Mouse (Mus musculus): ENCODE data around the gene Gba. TPM values are rescaled to one million over a fixed set of nuclear protein-coding genes. Genes with fewer than 3 reads are reported as not detected.

Gene Gba
- polyA plus RNA-seq, 1 experiment from 2014 or later = 34.9 TPM

DNA sequence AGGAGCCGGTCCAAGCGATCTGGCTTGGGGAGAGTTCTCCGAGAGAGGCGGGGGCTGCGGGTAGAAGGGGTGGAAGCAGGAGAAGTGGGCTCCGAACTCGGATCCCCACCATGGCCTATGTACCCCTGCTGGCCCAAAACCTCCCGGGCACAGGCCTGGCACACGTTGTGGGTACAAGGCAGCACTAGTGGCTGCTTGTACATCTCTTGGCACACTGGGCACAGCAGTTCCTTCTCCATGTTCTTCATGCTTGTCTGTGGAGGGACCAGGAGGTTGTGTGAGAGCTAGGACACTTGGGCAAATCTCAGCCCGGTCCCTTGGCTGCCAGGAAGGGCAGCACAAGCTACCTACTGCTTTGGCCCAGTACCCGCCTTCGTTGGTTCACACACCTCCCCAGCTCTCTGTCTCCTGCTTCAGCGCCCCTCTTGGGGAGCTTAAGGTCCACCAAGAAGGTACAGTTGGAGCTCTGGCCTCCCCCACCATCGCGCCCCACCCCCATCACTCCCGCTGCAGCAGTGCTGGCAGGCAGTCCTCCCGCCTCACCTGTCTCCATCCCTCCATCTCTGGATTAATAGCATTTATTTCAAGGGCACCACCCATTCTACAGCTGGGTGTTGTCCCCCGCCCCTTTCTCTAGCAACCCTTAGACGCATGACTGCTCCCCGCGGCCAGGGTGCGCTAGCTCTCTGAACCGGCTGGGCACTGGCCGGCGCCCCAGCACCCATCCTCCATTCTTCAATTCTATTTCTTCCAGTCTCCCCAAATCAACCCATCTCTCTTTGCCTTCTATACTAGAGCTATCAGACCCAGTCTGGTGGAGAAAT is 41.6 kb downstream of the Gba start:
- Histone ChIP-seq H3K4me2 (replicated peaks) (peak overlapping the region; percentile 76), H3K27me3 (no peaks in the 10 kb centered on the region; the same call in 1 of the 2 replicates), H3K4me3 (peak overlapping the region; percentile 73), H3K27ac (peak overlapping the region; percentile 72; the same call in 1 of the 2 replicates), H3K9ac (peak overlapping the region; percentile 48), H3K9me3 (no peaks in the 10 kb centered on the region), H3K4me1 (peaks cover 35% of the 10 kb centered on the region), H3K36me3 (peaks cover 13% of the 10 kb centered on the region; the same call in 1 of the 2 replicates)
- no peak for ATAC-seq (ENCODE audit: insufficient number of reproducible peaks, insufficient read depth, low FRiP score, low TSS enrichment)
- WGBS = 11% methylated on average over 25 of the region's 25 CpGs

DNA sequence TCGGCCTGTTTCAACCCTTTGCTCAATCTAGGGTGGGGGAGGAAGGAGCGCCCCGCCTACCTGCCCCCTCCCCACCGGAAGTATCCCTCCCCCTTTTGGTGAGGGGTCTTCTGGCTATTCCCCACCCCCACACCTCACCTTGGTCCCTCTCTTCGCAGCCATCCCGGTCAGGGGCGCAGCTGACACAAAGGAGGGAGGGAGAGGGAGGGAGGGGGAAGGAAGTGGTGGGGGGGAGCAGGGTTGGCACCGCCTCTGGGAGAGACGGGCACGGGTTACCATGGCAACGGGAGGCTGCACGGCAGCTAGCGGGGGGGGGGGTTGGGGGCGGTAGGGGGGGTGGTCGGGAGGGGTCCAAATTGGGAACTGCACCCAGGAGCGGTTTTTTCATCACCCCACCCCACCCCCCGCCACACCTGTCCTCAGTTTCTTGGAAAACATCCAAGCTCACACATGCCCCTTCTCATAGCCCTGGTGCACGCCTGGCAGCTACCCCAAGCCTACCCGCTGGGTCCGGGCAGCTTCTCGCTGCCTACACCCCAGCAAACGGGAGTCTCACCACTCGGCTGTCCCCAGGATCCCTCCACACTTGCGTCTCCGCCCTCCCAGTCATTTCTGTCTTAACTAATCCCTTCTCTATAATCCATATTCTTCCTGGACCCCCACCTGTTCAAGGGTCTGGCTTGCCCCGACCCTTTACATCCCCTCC is 42.4 kb downstream of the Gba start:
- Histone ChIP-seq H3K4me3 (peak overlapping the region; percentile 73), H3K27me3 (no peaks in the 10 kb centered on the region; the same call in 1 of the 2 replicates), H3K4me2 (replicated peaks) (peak overlapping the region; percentile 76), H3K4me1 (peaks cover 35% of the 10 kb centered on the region), H3K9ac (peak overlapping the region; percentile 48), H3K9me3 (no peaks in the 10 kb centered on the region), H3K36me3 (peaks cover 20% of the 10 kb centered on the region; the same call in 1 of the 2 replicates), H3K27ac (peak overlapping the region; percentile 72)
- peak; percentile 16 for ATAC-seq (ENCODE audit: insufficient number of reproducible peaks, insufficient read depth, low FRiP score, low TSS enrichment)
- WGBS = 1% methylated on average over 16 of the region's 26 CpGs

DNA sequence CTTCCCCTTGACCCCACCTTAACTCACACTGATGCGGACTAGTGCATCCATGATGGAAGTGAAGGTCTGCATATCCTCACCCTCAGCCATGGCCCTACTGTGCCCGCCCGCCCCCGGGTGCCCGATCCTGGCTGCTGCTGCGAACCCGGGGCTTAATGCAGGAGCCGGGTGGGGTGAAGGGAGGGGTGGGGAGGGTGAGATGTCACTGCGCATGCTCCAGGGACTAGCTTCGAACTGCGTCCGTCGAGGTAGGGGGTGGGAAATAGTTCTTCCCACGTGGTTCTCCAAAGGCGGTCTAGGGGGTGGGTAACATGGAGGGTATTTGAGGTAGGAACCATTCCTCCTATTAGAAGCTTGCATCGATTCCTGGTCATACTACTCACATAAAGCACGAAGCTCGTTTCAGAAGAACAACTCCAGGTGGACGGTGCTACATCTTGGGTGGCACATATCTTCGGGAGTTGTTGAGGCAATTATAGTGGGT is 43.0 kb downstream of the Gba start, which contains the start of gene Krtcap2:
Gene Krtcap2 (plus strand): TSS at position 279 of the 484 bp plus-strand sequence.
- peak within 1 kb of the TSS; percentile 64 for H3K9ac ChIP-seq
- peaks cover 20% of the 10 kb centered on the region; the same call in 1 of the 2 replicates for H3K36me3 ChIP-seq
- H3K4me2 ChIP-seq (replicated peaks) = peak within 1 kb of the TSS; percentile 76
- no peaks in the 10 kb centered on the region for H3K9me3 ChIP-seq
- H3K4me1 ChIP-seq = peaks cover 38% of the 10 kb centered on the region
- H3K4me3 ChIP-seq = peak within 1 kb of the TSS; percentile 73
- H3K27me3 ChIP-seq = no peaks in the 10 kb centered on the region; the same call in 1 of the 2 replicates
- WGBS = 4% methylated on average over 18 of the region's 20 CpGs
- ATAC-seq (ENCODE audit: insufficient number of reproducible peaks, insufficient read depth, low FRiP score, low TSS enrichment) = peak; percentile 8; the same call in 1 of the 2 replicates
- H3K27ac ChIP-seq = peak within 1 kb of the TSS; percentile 72

DNA sequence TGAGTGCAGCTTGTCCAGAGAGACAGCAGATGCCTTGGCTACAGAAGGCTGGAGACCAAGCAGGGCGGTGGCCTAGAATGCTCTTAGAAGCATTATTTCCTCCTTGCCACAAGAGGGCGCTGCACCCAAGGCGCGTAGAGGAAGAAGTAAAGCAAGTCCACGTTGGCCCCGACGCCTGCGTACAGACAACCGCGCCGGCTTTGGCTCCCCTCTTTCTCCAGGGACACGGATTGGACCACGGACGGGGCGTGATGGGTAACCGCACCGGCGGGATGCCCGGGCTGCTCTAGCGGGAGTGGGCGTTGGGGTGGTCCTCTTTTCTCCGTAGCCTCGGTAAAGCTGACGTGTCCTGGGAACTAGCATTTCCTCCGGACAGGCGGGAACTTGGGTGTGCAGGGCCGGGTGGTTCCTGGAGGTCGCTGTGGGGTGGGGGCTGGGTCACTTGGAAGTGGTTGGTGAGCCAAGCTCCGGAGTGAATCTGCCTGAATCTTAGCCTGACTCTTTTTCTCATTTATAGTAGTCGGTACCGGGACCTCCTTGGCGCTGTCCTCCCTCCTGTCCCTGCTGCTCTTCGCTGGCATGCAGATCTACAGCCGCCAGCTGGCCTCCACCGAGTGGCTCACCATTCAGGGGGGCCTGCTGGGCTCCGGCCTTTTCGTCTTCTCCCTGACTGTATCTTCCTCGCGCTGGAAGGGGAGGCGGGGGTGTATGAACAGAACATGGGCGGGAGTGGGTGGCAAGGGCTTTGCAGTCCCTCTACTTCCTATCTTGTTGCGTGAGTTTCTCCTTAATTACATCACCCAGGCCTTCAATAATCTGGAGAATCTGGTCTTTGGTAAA is 43.8 kb downstream of the Gba start, which contains the start of gene Trim46:
Gene Trim46 (minus strand): TSS at position 49 of the 840 bp plus-strand sequence.
- H3K4me3 ChIP-seq = peak within 1 kb of the TSS; percentile 73
- peak within 1 kb of the TSS; percentile 66 for H3K27ac ChIP-seq
- peak within 1 kb of the TSS; percentile 64 for H3K9ac ChIP-seq
- H3K9me3 ChIP-seq = no peaks in the 10 kb centered on the region
- peak within 1 kb of the TSS; percentile 76 for H3K4me2 ChIP-seq (replicated peaks)
- under 1% methylated on average over 42 of the region's 42 CpGs for WGBS
- H3K27me3 ChIP-seq = peaks cover 4% of the 10 kb centered on the region; the same call in 1 of the 2 replicates
- H3K36me3 ChIP-seq = peaks cover 16% of the 10 kb centered on the region; the same call in 1 of the 2 replicates
- peak; percentile 62 for ATAC-seq (ENCODE audit: insufficient number of reproducible peaks, insufficient read depth, low FRiP score, low TSS enrichment)
- H3K4me1 ChIP-seq = peaks cover 45% of the 10 kb centered on the region

DNA sequence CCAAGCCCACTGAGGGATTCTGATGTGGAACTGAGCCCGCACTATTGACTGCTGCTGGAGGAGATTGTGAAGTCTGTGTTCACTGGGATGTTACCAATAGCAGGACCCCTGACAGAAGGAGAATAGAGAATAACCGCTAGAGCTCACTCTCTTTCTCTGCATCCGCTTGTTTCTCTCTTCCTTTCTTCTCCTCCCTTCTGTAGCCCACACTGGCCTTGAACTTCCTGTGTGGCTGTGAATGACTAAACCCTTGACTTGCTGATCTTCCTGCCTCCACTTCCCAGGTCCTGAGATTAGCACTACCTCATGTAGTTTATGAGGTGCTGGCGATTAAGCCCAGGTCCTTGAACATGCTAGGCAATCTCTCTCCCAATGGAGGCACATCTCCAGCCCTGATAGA is 44.7 kb downstream of the Gba start:
- WGBS = 78% methylated on average over 4 of the region's 4 CpGs
- H3K27me3 ChIP-seq = peaks cover 7% of the 10 kb centered on the region; the same call in 1 of the 2 replicates
- peak overlapping the region; percentile 73 for H3K4me3 ChIP-seq
- no peaks in the 10 kb centered on the region for H3K9me3 ChIP-seq
- 0 out of 2 replicates have a peak, but pooled peaks cover 9% of the 10 kb centered on the region for H3K36me3 ChIP-seq
- peaks cover 48% of the 10 kb centered on the region for H3K4me1 ChIP-seq
- no peak overlapping the region for H3K27ac ChIP-seq
- peak overlapping the region; percentile 76 for H3K4me2 ChIP-seq (replicated peaks)
- ATAC-seq (ENCODE audit: insufficient number of reproducible peaks, insufficient read depth, low FRiP score, low TSS enrichment) = no peak
- H3K9ac ChIP-seq = peak overlapping the region; percentile 64; the same call in 1 of the 2 replicates

DNA sequence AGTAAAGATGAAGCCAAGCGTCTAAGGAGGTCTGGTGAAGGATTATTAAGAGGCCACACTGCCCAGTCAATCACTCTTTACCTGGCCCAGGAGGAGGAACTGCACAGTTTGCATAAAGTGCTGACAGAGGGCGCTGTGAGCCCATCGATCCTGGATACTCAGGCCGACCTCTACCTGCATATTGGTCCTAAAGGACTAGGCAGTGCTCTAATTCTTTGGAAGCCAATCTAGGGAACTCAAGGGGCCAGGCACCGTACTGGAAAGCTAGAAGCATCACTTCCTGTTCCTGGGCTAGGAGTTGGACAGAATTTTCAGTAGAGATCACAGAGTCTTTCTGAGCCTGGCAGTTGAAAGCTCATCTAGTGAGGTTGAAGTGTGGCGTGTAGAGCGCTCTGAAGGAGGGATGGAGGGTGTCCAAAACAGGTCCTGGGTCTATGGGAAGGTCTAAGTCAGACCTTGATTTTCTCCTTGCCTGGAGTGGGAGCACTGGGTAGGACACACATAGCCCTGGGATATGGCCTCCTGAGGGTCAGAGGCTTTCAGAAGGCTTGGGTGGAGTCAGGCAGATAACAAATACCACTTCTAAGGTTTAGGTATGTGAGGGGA is 47.8 kb downstream of the Gba start:
- 0 out of 2 replicates have a peak, but pooled peaks cover 9% of the 10 kb centered on the region for H3K36me3 ChIP-seq
- 0 out of 2 replicates have a peak overlapping the region, but pooled peaks have one; percentile 2 for H3K27ac ChIP-seq
- H3K9me3 ChIP-seq = no peaks in the 10 kb centered on the region
- peaks cover 7% of the 10 kb centered on the region; the same call in 1 of the 2 replicates for H3K27me3 ChIP-seq
- no peak for ATAC-seq (ENCODE audit: insufficient number of reproducible peaks, insufficient read depth, low FRiP score, low TSS enrichment)
- no peak overlapping the region for H3K4me2 ChIP-seq (replicated peaks)
- no peak overlapping the region for H3K4me3 ChIP-seq
- WGBS = 18% methylated on average over 7 of the region's 7 CpGs
- H3K9ac ChIP-seq = no peak overlapping the region
- peaks cover 27% of the 10 kb centered on the region for H3K4me1 ChIP-seq

DNA sequence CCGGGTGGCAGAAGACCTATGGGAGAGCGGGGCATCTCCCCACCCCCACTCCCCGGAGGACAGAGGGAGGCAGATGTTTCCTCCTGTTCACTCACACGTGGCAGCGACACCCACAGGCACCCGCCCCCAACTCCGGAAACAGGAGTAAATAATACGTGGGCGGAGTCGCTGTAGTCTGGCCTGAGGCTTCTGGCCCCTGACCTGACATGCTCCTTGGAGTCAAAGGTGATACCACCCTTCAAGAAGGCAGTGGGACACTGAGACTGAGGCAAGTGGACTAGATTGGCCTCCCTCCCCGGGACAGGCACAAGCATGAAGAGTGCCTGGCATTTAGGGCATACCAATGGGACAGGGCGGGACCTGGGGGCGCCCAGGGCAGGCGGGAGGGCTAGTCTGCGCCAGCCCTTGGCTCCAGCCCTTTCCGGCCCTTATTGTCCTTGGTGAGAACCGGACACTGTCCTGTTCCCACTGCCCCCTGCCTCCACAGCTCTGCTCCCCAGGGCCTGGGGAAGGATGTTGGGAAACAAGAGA is 48.7 kb downstream of the Gba start:
- no peak for ATAC-seq (ENCODE audit: insufficient number of reproducible peaks, insufficient read depth, low FRiP score, low TSS enrichment)
- Histone ChIP-seq H3K4me2 (replicated peaks) (peak overlapping the region; percentile 29), H3K9me3 (no peaks in the 10 kb centered on the region), H3K4me1 (peaks cover 21% of the 10 kb centered on the region), H3K9ac (peak overlapping the region; percentile 17; the same call in 1 of the 2 replicates), H3K27me3 (peaks cover 7% of the 10 kb centered on the region; the same call in 1 of the 2 replicates), H3K4me3 (no peak overlapping the region), H3K36me3 (0 out of 2 replicates have a peak, but pooled peaks cover 9% of the 10 kb centered on the region), H3K27ac (no peak overlapping the region)
- WGBS = 4% methylated on average over 17 of the region's 17 CpGs

DNA sequence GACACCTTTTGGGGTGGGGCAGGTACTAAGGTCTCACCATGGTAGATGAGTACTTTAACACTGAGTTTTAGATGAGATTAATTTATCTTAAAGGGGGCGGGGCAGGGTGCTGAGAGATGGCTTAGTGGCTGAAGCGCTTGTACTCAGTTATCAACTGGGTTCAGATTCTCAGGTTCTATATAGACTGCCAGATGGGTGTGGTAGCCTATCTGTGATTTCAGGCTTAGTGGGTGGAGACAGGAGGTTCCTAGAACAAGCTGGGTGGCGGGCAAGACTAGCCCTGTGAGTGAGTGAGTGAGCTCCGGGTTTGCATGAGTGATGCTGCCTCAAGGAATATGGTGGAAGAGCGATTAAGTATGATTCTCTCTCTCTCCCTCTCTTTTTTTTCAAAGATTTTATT is 52.3 kb downstream of the Gba start:
- H3K36me3 ChIP-seq = 0 out of 2 replicates have a peak, but pooled peaks cover under 1% of the 10 kb centered on the region
- peaks cover 7% of the 10 kb centered on the region; the same call in 1 of the 2 replicates for H3K27me3 ChIP-seq
- H3K27ac ChIP-seq = no peak overlapping the region
- H3K9me3 ChIP-seq = no peaks in the 10 kb centered on the region
- WGBS = 94% methylated on average over 5 of the region's 5 CpGs
- no peak overlapping the region for H3K9ac ChIP-seq
- no peak for ATAC-seq (ENCODE audit: insufficient number of reproducible peaks, insufficient read depth, low FRiP score, low TSS enrichment)
- H3K4me2 ChIP-seq (replicated peaks) = no peak overlapping the region
- H3K4me1 ChIP-seq = peaks cover 16% of the 10 kb centered on the region
- H3K4me3 ChIP-seq = no peak overlapping the region

DNA sequence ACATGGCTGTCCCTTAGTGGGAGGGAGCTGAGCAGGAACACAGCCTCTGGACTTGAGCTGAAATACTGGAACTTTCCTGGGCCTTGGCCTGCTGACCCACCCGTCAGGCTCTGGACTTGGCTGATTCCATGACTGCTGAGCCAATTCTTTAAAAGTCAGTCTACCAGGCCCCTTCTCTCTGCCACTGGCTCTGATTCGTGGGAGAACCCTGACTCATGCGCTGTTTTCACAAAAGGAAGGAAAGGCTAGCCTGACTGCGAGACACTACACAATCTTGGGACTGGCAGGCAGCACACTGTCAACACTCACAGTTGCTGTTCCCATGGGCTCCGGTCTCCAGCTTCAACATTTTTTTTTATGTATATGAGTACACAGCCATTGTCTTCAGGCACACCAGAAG is 53.4 kb downstream of the Gba start:
- no peaks in the 10 kb centered on the region for H3K9me3 ChIP-seq
- ATAC-seq (ENCODE audit: insufficient number of reproducible peaks, insufficient read depth, low FRiP score, low TSS enrichment) = no peak
- no peaks in the 10 kb centered on the region for H3K36me3 ChIP-seq
- no peak overlapping the region for H3K4me3 ChIP-seq
- peaks cover 6% of the 10 kb centered on the region; the same call in 1 of the 2 replicates for H3K27me3 ChIP-seq
- no peak overlapping the region for H3K4me2 ChIP-seq (replicated peaks)
- WGBS = 86% methylated on average over 5 of the region's 5 CpGs
- H3K4me1 ChIP-seq = peaks cover 9% of the 10 kb centered on the region
- H3K9ac ChIP-seq = no peak overlapping the region
- H3K27ac ChIP-seq = no peak overlapping the region

Measured in embryonic facial prominence, embryonic 12.5 days (tissue).